Mouse (Mus musculus) myocyte (in vitro differentiated cells): ENCODE results near the gene Sema4a. TPM values are rescaled to one million over a fixed set of nuclear protein-coding genes. Genes with fewer than 3 reads are reported as not detected.

Source experiments
- H3K27me3 ChIP-seq: one replicate; pipeline ENCODE4 v1.6.1; 2011; ENCODE audit not compliant: control insufficient read depth, insufficient read depth, insufficient read length
- H3K36me3 ChIP-seq: one replicate; pipeline ENCODE4 v1.6.1; 2011; ENCODE audit not compliant: control insufficient read depth, insufficient read depth
- H3K4me2 ChIP-seq: one replicate; pipeline ENCODE4 v1.6.1; 2011; ENCODE audit warnings: low read depth, control low read depth
- H3K4me3 ChIP-seq: one replicate; pipeline ENCODE4 v1.5.1; 2011; ENCODE audit warnings: mild to moderate bottlenecking, control low read depth, moderate library complexity
- H3K79me2 ChIP-seq: one replicate; pipeline ENCODE4 v1.6.1; 2011; ENCODE audit not compliant: control insufficient read depth, insufficient read depth
- H3ac ChIP-seq: one replicate; pipeline ENCODE4 v1.6.1; 2011; ENCODE audit not compliant: control insufficient read depth, insufficient read length
- CEBPB ChIP-seq: IDR thresholded peaks from 2 replicates; pipeline ENCODE4 v1.6.1; 2011; ENCODE audit warnings: mild to moderate bottlenecking, moderate library complexity; ENCODE audit not compliant: poor library complexity, insufficient read depth, severe bottlenecking
- E2F4 ChIP-seq: IDR thresholded peaks from one replicate; pipeline ENCODE4 v1.6.1; 2011; ENCODE audit warnings: mild to moderate bottlenecking, control low read depth, moderate library complexity; ENCODE audit not compliant: insufficient read depth
- MAX ChIP-seq: IDR thresholded peaks from one replicate; pipeline ENCODE4 v1.6.1; 2011; ENCODE audit warnings: low read depth, mild to moderate bottlenecking, control low read depth
- MYOD1 ChIP-seq, 3 experiments: IDR thresholded peaks; one replicate each; pipeline ENCODE4 v1.6.1; 2011; ENCODE audit warnings: control low read depth in 2 of 3, low read depth in 2 of 3, mild to moderate bottlenecking in 2 of 3, moderate library complexity in 1 of 3; ENCODE audit not compliant: insufficient read length in 2 of 3, control insufficient read depth in 1 of 3
- MYOG ChIP-seq, 3 experiments: IDR thresholded peaks; one replicate each; pipeline ENCODE4 v1.6.1; 2011; ENCODE audit warnings: control low read depth in 2 of 3, low read depth in 2 of 3, mild to moderate bottlenecking in 2 of 3; ENCODE audit not compliant: insufficient read length in 2 of 3, control insufficient read depth in 1 of 3, insufficient read depth in 1 of 3
- POLR2A ChIP-seq: IDR thresholded peaks from one replicate; pipeline ENCODE4 v1.6.1; 2011; ENCODE audit warnings: low read depth, mild to moderate bottlenecking, control low read depth, moderate library complexity; ENCODE audit not compliant: insufficient read length
- POLR2AphosphoS2 ChIP-seq: IDR thresholded peaks from one replicate; pipeline ENCODE4 v1.6.1; 2011; ENCODE audit warnings: low read depth, control low read depth; ENCODE audit not compliant: insufficient read length
- REST ChIP-seq: IDR thresholded peaks from one replicate; pipeline ENCODE4 v1.6.1; 2011; ENCODE audit warnings: mild to moderate bottlenecking, control low read depth, moderate library complexity; ENCODE audit not compliant: insufficient read depth, insufficient read length
- SRF ChIP-seq: IDR thresholded peaks from one replicate; pipeline ENCODE4 v1.6.1; 2011; ENCODE audit warnings: low read depth; ENCODE audit not compliant: control insufficient read depth, insufficient read length
- TCF12 ChIP-seq: IDR thresholded peaks from one replicate; pipeline ENCODE4 v1.6.1; 2011; ENCODE audit warnings: mild to moderate bottlenecking, control low read depth; ENCODE audit not compliant: poor library complexity, insufficient read depth, severe bottlenecking
- TCF3 ChIP-seq: IDR thresholded peaks from one replicate; pipeline ENCODE4 v1.6.1; 2011; ENCODE audit warnings: low read depth, control low read depth; ENCODE audit not compliant: insufficient read length
- USF1 ChIP-seq: IDR thresholded peaks from one replicate; pipeline ENCODE4 v1.6.1; 2011; ENCODE audit warnings: low read depth, mild to moderate bottlenecking, control low read depth, moderate library complexity
- polyA plus RNA-seq: library from polyadenylated mRNA; unstranded; fragments of >200 nt; fragmentation: generic; extraction: Trizol; gene quantifications from one replicate; pipeline ENCODE4 v1.2.1, GENCODE M21; 2012; ENCODE audit warnings: missing spikeins

The Sema4a gene
- polyA plus RNA-seq, 1 experiment = 0.35 TPM

GRCm38 (mm10) chr3:88494836-88495628, 34.0 kb upstream of the Sema4a start:
- Histone ChIP-seq H3K36me3 (peaks cover 34% of the 10 kb centered on the region), H3K79me2 (peaks cover 78% of the 10 kb centered on the region), H3K4me2 (peak overlapping the region; percentile 96), H3ac (no peak overlapping the region), H3K27me3 (no peaks in the 10 kb centered on the region), H3K4me3 (peak overlapping the region; percentile 13)
- TF ChIP-seq SRF (no peak), CEBPB (no peak), USF1 (no peak), MAX (no peak), TCF3 (no peak), MYOD1 (IDR thresholded peaks at IDR 0.05; ENCODE audit: control insufficient read depth in 1 of 3, insufficient read length in 2 of 3, low read depth in 2 of 3) (peak; percentile 6 to 84 (median 79)), MYOG (IDR thresholded peaks at IDR 0.05; ENCODE audit: control insufficient read depth in 1 of 3, insufficient read depth in 1 of 3, insufficient read length in 2 of 3, low read depth in 2 of 3) (peak; percentile 24 to 71 (median 28)), POLR2A (peak; percentile 34), REST (no peak), E2F4 (no peak), TCF12 (no peak), POLR2AphosphoS2 (no peak)

- Histone ChIP-seq H3K4me3 (peak overlapping the region; percentile 24), H3K27me3 (no peaks in the 10 kb centered on the region), H3ac (peak overlapping the region; percentile 2), H3K36me3 (peaks cover 34% of the 10 kb centered on the region), H3K4me2 (peak overlapping the region; percentile 96), H3K79me2 (peaks cover 78% of the 10 kb centered on the region)
- TF ChIP-seq TCF3 (no peak), CEBPB (no peak), POLR2A (peak; percentile 12), MYOD1 (IDR thresholded peaks at IDR 0.05; ENCODE audit: control insufficient read depth in 1 of 3, insufficient read length in 2 of 3, low read depth in 2 of 3) (no peak), MAX (no peak), TCF12 (no peak), SRF (no peak), USF1 (no peak), MYOG (IDR thresholded peaks at IDR 0.05; ENCODE audit: control insufficient read depth in 1 of 3, insufficient read depth in 1 of 3, insufficient read length in 2 of 3, low read depth in 2 of 3) (no peak), POLR2AphosphoS2 (peak; percentile 46), E2F4 (no peak)
Observed at GRCm38 (mm10) chr3:88493706-88494582, 33.0 kb upstream of the Sema4a start.

GRCm38 (mm10) chr3:88487396-88487795, 26.4 kb upstream of the Sema4a start:
- Histone ChIP-seq H3K27me3 (no peaks in the 10 kb centered on the region), H3K79me2 (peaks cover 56% of the 10 kb centered on the region), H3K36me3 (peaks cover 54% of the 10 kb centered on the region), H3K4me3 (no peak overlapping the region), H3K4me2 (no peak overlapping the region), H3ac (no peak overlapping the region)
- peak; percentile 36 for TF ChIP-seq POLR2A
- TF ChIP-seq TCF12 = no peak
- TF ChIP-seq TCF3 = no peak
- TF ChIP-seq MAX = no peak
- TF ChIP-seq CEBPB = no peak
- peak; percentile 35 for TF ChIP-seq POLR2AphosphoS2
- no peak for TF ChIP-seq REST
- no peak for TF ChIP-seq E2F4
- TF ChIP-seq MYOG (IDR thresholded peaks at IDR 0.05; ENCODE audit: control insufficient read depth in 1 of 3, insufficient read depth in 1 of 3, insufficient read length in 2 of 3, low read depth in 2 of 3) = no peak
- no peak for TF ChIP-seq SRF

GRCm38 (mm10) chr3:88486887-88487286, 25.9 kb upstream of the Sema4a start:
- Histone ChIP-seq H3K36me3 (peaks cover 58% of the 10 kb centered on the region), H3K27me3 (no peaks in the 10 kb centered on the region), H3ac (no peak overlapping the region), H3K4me3 (no peak overlapping the region), H3K4me2 (no peak overlapping the region), H3K79me2 (peaks cover 56% of the 10 kb centered on the region)
- TF ChIP-seq USF1 (no peak), TCF3 (no peak), E2F4 (no peak), CEBPB (no peak), POLR2A (no peak), SRF (no peak), MYOD1 (IDR thresholded peaks at IDR 0.05; ENCODE audit: control insufficient read depth in 1 of 3, insufficient read length in 2 of 3, low read depth in 2 of 3) (no peak), POLR2AphosphoS2 (no peak), TCF12 (no peak), MYOG (IDR thresholded peaks at IDR 0.05; ENCODE audit: control insufficient read depth in 1 of 3, insufficient read depth in 1 of 3, insufficient read length in 2 of 3, low read depth in 2 of 3) (no peak), REST (no peak), MAX (no peak)
